10 mouse cellular contexts compared by ENCODE assay signal in genomic region chr7:35172519-35172918, GRCm38 (mm10). TPM values are rescaled to one million over a fixed set of nuclear protein-coding genes. Genes with fewer than 3 reads are reported as not detected.
A peak's percentile ranks its signal among the peaks of the same experiment; 100 is the strongest.
DNase-seq lines count a peak whose midpoint lies in the region; ATAC-seq lines count a peak whose summit lies in the region.
"Had no signal": no experiment of that assay in that cellular context is flagged by ENCODE, and none has a peak within 500 bp of the region (broad histone marks: within the 10 kb centered on the region; RNA-seq: fewer than 3 reads in every experiment).

No protein-coding gene starts in this region.

- H3K36me3 ChIP-seq in forebrain, embryonic 13.5 days (ENCODE audit: poor library complexity, severe bottlenecking) = no peaks in the 10 kb centered on the region
- no peaks in the 10 kb centered on the region for H3K36me3 ChIP-seq in forebrain, embryonic 16.5 days (ENCODE audit: control insufficient read depth, insufficient read depth)
- H3K36me3 ChIP-seq in midbrain, embryonic 12.5 days = no peaks in the 10 kb centered on the region
- no peaks in the 10 kb centered on the region for H3K36me3 ChIP-seq in midbrain, embryonic 16.5 days (ENCODE audit: control insufficient read depth, insufficient read depth, low read length)
- H3K36me3 ChIP-seq in limb, embryonic 12.5 days = no peaks in the 10 kb centered on the region
- H3K36me3 ChIP-seq: heart, embryonic 10.5 days; kidney, embryonic 15.5 days; liver, embryonic 13.5 days had no signal

- no peak overlapping the region for H3K27ac ChIP-seq in forebrain, embryonic 13.5 days
- no peak overlapping the region for H3K27ac ChIP-seq in forebrain, embryonic 16.5 days (ENCODE audit: low read length)
- H3K27ac ChIP-seq in midbrain, embryonic 12.5 days (replicated peaks) = no peak overlapping the region
- no peak overlapping the region for H3K27ac ChIP-seq in midbrain, embryonic 16.5 days (ENCODE audit: low read length)
- no peak overlapping the region for H3K27ac ChIP-seq in limb, embryonic 12.5 days
- H3K27ac ChIP-seq: heart, embryonic 10.5 days; kidney, embryonic 15.5 days; liver, embryonic 13.5 days had no signal

- H3K9ac ChIP-seq in forebrain, embryonic 13.5 days = no peak overlapping the region
- H3K9ac ChIP-seq in forebrain, embryonic 16.5 days (replicated peaks; ENCODE audit: low read depth, low read length) = no peak overlapping the region
- no peak overlapping the region for H3K9ac ChIP-seq in midbrain, embryonic 12.5 days (replicated peaks)
- no peak overlapping the region for H3K9ac ChIP-seq in midbrain, embryonic 16.5 days (ENCODE audit: low read depth, low read length)
- H3K9ac ChIP-seq in limb, embryonic 12.5 days (replicated peaks) = no peak overlapping the region
- H3K9ac ChIP-seq: kidney, embryonic 15.5 days; liver, embryonic 13.5 days had no signal

- peaks cover 8% of the 10 kb centered on the region; the same call in 1 of the 2 replicates for H3K27me3 ChIP-seq in forebrain, embryonic 13.5 days
- H3K27me3 ChIP-seq in forebrain, embryonic 16.5 days (replicated peaks; ENCODE audit: control insufficient read depth, insufficient read depth, low read length) = no peaks in the 10 kb centered on the region
- peaks cover 37% of the 10 kb centered on the region for H3K27me3 ChIP-seq in midbrain, embryonic 12.5 days
- H3K27me3 ChIP-seq in midbrain, embryonic 16.5 days (ENCODE audit: control insufficient read depth, insufficient read depth, low read depth, low read length) = no peaks in the 10 kb centered on the region
- peaks cover 45% of the 10 kb centered on the region for H3K27me3 ChIP-seq in limb, embryonic 12.5 days
- H3K27me3 ChIP-seq: liver, embryonic 13.5 days had no signal

- no peak overlapping the region for H3K4me3 ChIP-seq in forebrain, embryonic 13.5 days
- H3K4me3 ChIP-seq in forebrain, embryonic 16.5 days (replicated peaks; ENCODE audit: low read length) = no peak overlapping the region
- no peak overlapping the region for H3K4me3 ChIP-seq in midbrain, embryonic 12.5 days
- H3K4me3 ChIP-seq in midbrain, embryonic 16.5 days (ENCODE audit: low read depth, low read length) = no peak overlapping the region
- no peak overlapping the region for H3K4me3 ChIP-seq in limb, embryonic 12.5 days (replicated peaks)
- H3K4me3 ChIP-seq: liver, embryonic 13.5 days had no signal

- no peaks in the 10 kb centered on the region for H3K9me3 ChIP-seq in forebrain, embryonic 13.5 days (replicated peaks)
- H3K9me3 ChIP-seq in forebrain, embryonic 16.5 days (ENCODE audit: control insufficient read depth, low read length) = no peaks in the 10 kb centered on the region
- H3K9me3 ChIP-seq in midbrain, embryonic 12.5 days = no peaks in the 10 kb centered on the region
- no peaks in the 10 kb centered on the region for H3K9me3 ChIP-seq in midbrain, embryonic 16.5 days (replicated peaks; ENCODE audit: control insufficient read depth, low read length, poor library complexity, severe bottlenecking)
- H3K9me3 ChIP-seq in limb, embryonic 12.5 days = no peaks in the 10 kb centered on the region
- H3K9me3 ChIP-seq: heart, embryonic 10.5 days; kidney, embryonic 15.5 days; liver, embryonic 13.5 days had no signal

- peak; percentile 50 for DNase-seq in NIH3T3 (ENCODE audit: low read depth)
- no peak for DNase-seq in cerebellum, postnatal 10 days

- H3K4me1 ChIP-seq in forebrain, embryonic 13.5 days = 0 out of 2 replicates have a peak, but pooled peaks cover 3% of the 10 kb centered on the region
- no peaks in the 10 kb centered on the region for H3K4me1 ChIP-seq in forebrain, embryonic 16.5 days (replicated peaks; ENCODE audit: control insufficient read depth, insufficient read depth, low read length)
- H3K4me1 ChIP-seq in midbrain, embryonic 12.5 days = peaks cover 5% of the 10 kb centered on the region; the same call in 1 of the 2 replicates
- H3K4me1 ChIP-seq in midbrain, embryonic 16.5 days (ENCODE audit: control insufficient read depth, insufficient read depth, low read length) = no peaks in the 10 kb centered on the region
- peaks cover 4% of the 10 kb centered on the region; the same call in 1 of the 2 replicates for H3K4me1 ChIP-seq in limb, embryonic 12.5 days (replicated peaks)

- WGBS in forebrain, embryonic 13.5 days = 69% methylated on average over 4 of the region's 4 CpGs
- WGBS in forebrain, embryonic 16.5 days = 69% methylated on average over 4 of the region's 4 CpGs
- 81% methylated on average over 4 of the region's 4 CpGs for WGBS in midbrain, embryonic 12.5 days
- WGBS in midbrain, embryonic 16.5 days = 83% methylated on average over 4 of the region's 4 CpGs
- 79% methylated on average over 4 of the region's 4 CpGs for WGBS in limb, embryonic 12.5 days

- 0 out of 2 replicates have a peak overlapping the region, but pooled peaks have one; percentile 42 for H3K4me2 ChIP-seq in forebrain, embryonic 13.5 days
- no peak overlapping the region for H3K4me2 ChIP-seq in forebrain, embryonic 16.5 days (ENCODE audit: low read length)
- peak overlapping the region; percentile 38; the same call in 1 of the 2 replicates for H3K4me2 ChIP-seq in midbrain, embryonic 12.5 days (replicated peaks)
- H3K4me2 ChIP-seq in midbrain, embryonic 16.5 days (ENCODE audit: low read length) = no peak overlapping the region
- 0 out of 2 replicates have a peak overlapping the region, but pooled peaks have one; percentile 52 for H3K4me2 ChIP-seq in limb, embryonic 12.5 days

- ATAC-seq in forebrain, embryonic 13.5 days = no peak
- no peak for ATAC-seq in forebrain, embryonic 16.5 days
- no peak for ATAC-seq in midbrain, embryonic 12.5 days (ENCODE audit: low FRiP score, low read depth)
- no peak for ATAC-seq in midbrain, embryonic 16.5 days
- ATAC-seq in limb, embryonic 12.5 days (ENCODE audit: insufficient number of reproducible peaks, insufficient read depth, low FRiP score, low TSS enrichment, low read depth) = no peak

RNA-seq across cellular contexts. Expression of gene Slc7a10, which starts 13.7 kb away (rescaled TPM):
- polyA plus RNA-seq in forebrain, embryonic 13.5 days (2015; fragmentation: Nextera tagmentation; extraction: Ambion mirVana) = 2.5 and 2.6 TPM in 2 replicates
- 6.3 and 7.3 TPM in 2 replicates for polyA plus RNA-seq in forebrain, embryonic 16.5 days (2015; fragmentation: Nextera tagmentation; extraction: Ambion mirVana)
- polyA plus RNA-seq in midbrain, embryonic 12.5 days (2016; fragmentation: Nextera tagmentation; extraction: Ambion mirVana) = 1.0 and 1.2 TPM in 2 replicates
- polyA plus RNA-seq in midbrain, embryonic 16.5 days (2015; fragmentation: Nextera tagmentation; extraction: Ambion mirVana) = 9.8 and 21.0 TPM in 2 replicates
- 0.38 and 0.64 TPM in 2 replicates for polyA plus RNA-seq in limb, embryonic 12.5 days (2016; fragmentation: Nextera tagmentation; extraction: Ambion mirVana)

RNA-seq across cellular contexts. Expression of gene Lrp3, which starts 42.8 kb away (rescaled TPM):
- polyA plus RNA-seq in forebrain, embryonic 13.5 days (2015; fragmentation: Nextera tagmentation; extraction: Ambion mirVana) = 23.7 and 24.1 TPM in 2 replicates
- 20.3 and 27.3 TPM in 2 replicates for polyA plus RNA-seq in forebrain, embryonic 16.5 days (2015; fragmentation: Nextera tagmentation; extraction: Ambion mirVana)
- polyA plus RNA-seq in midbrain, embryonic 12.5 days (2016; fragmentation: Nextera tagmentation; extraction: Ambion mirVana) = 19.3 and 20.7 TPM in 2 replicates
- polyA plus RNA-seq in midbrain, embryonic 16.5 days (2015; fragmentation: Nextera tagmentation; extraction: Ambion mirVana) = 23.9 and 25.6 TPM in 2 replicates
- polyA plus RNA-seq in limb, embryonic 12.5 days (2016; fragmentation: Nextera tagmentation; extraction: Ambion mirVana) = 8.1 and 9.1 TPM in 2 replicates

RNA-seq across cellular contexts. Expression of gene Cebpa, which starts 53.4 kb away (rescaled TPM):
- polyA plus RNA-seq in forebrain, embryonic 13.5 days (2015; fragmentation: Nextera tagmentation; extraction: Ambion mirVana) = 0.24 and 0.35 TPM in 2 replicates
- polyA plus RNA-seq in forebrain, embryonic 16.5 days (2015; fragmentation: Nextera tagmentation; extraction: Ambion mirVana) = 0.32 and 0.40 TPM in 2 replicates
- 0.77 TPM in 2 replicates for polyA plus RNA-seq in midbrain, embryonic 12.5 days (2016; fragmentation: Nextera tagmentation; extraction: Ambion mirVana)
- polyA plus RNA-seq in midbrain, embryonic 16.5 days (2015; fragmentation: Nextera tagmentation; extraction: Ambion mirVana) = 0.33 and 0.51 TPM in 2 replicates
- 1.6 and 1.8 TPM in 2 replicates for polyA plus RNA-seq in limb, embryonic 12.5 days (2016; fragmentation: Nextera tagmentation; extraction: Ambion mirVana)

Comparison
In these comparisons a context has a peak if more than half of its experiments do, and no peak if none do; other contexts are left out.
1. H3K4me2 ChIP-seq: peak in forebrain, embryonic 13.5 days (single experiment), midbrain, embryonic 12.5 days (single experiment) and limb, embryonic 12.5 days (single experiment); none in forebrain, embryonic 16.5 days (single experiment) and midbrain, embryonic 16.5 days (single experiment).